Mouse (Mus musculus) liver, embryonic 11.5 days (tissue): Measurements from ENCODE around the gene Larp4. TPM values are rescaled to one million over a fixed set of nuclear protein-coding genes. Genes with fewer than 3 reads are reported as not detected.

Experiments
- ATAC-seq: fragments of 200-750 bp; cut with Nextera tagmentation; replicated peaks from 2 replicates; pipeline ENCODE4 v1.8.0; 2017; ENCODE audit warnings: moderate number of reproducible peaks, mild to moderate bottlenecking, moderate TSS enrichment, moderate library complexity; ENCODE audit not compliant: low FRiP score
- DNase-seq: peaks from one replicate; pipeline ENCODE4 v3.0.0-alpha.2; 2017; ENCODE audit warnings: low spot score
- H3K27ac ChIP-seq: fragments of 300-500 bp; sonication (generic); 2 replicates; pipeline ENCODE4 v1.5.1; 2014; ENCODE audit warnings: mild to moderate bottlenecking, low read depth, low read length, control low read depth
- H3K27me3 ChIP-seq: fragments of 300-500 bp; sonication (generic); replicated peaks from 2 replicates; pipeline ENCODE4 v1.6.1; 2014; ENCODE audit warnings: low read length, mixed read lengths; ENCODE audit not compliant: control insufficient read depth, insufficient read depth
- H3K36me3 ChIP-seq: fragments of 300-500 bp; sonication (generic); 2 replicates; pipeline ENCODE4 v1.6.1; 2014; ENCODE audit warnings: mild to moderate bottlenecking, low read length, moderate library complexity, mixed read lengths; ENCODE audit not compliant: control insufficient read depth, insufficient read depth
- H3K4me1 ChIP-seq: fragments of 300-500 bp; sonication (generic); replicated peaks from 2 replicates; pipeline ENCODE4 v1.6.1; 2014; ENCODE audit warnings: low read length, mixed read lengths; ENCODE audit not compliant: control insufficient read depth, insufficient read depth
- H3K4me2 ChIP-seq: fragments of 300-500 bp; sonication (generic); 2 replicates; pipeline ENCODE4 v1.6.1; 2014; ENCODE audit warnings: mild to moderate bottlenecking, control low read depth, moderate library complexity
- H3K4me3 ChIP-seq: fragments of 300-500 bp; sonication (generic); 2 replicates; pipeline ENCODE4 v1.5.1; 2014; ENCODE audit warnings: low read depth, low read length, control low read depth
- H3K9ac ChIP-seq: fragments of 300-500 bp; sonication (generic); 2 replicates; pipeline ENCODE4 v1.6.1; 2014; ENCODE audit warnings: low read depth, low read length, control low read depth
- H3K9me3 ChIP-seq: fragments of 300-500 bp; sonication (generic); 2 replicates; pipeline ENCODE4 v1.6.1; 2016; ENCODE audit warnings: low read length, inconsistent platforms, mixed read lengths; ENCODE audit not compliant: control insufficient read depth
- WGBS: fragments of 180-500 bp; shearing (Covaris S2); extraction: QIAGEN DNeasy Blood & Tissue Kit; methylation state at CpG from one replicate; pipeline ENCODE4 v1.1.7; 2014; 5-methylcytosine and 5-hydroxymethylcytosine counted together
- polyA plus RNA-seq: library from polyadenylated mRNA; unstranded; fragments of >200 nt; fragmentation: Nextera tagmentation; extraction: Ambion mirVana; gene quantifications from 2 replicates; pipeline ENCODE4 v1.2.1, GENCODE M21; 2014

Larp4 gene
- polyA plus RNA-seq, 1 experiment from 2014 or later, result 52.0 TPM

DNA sequence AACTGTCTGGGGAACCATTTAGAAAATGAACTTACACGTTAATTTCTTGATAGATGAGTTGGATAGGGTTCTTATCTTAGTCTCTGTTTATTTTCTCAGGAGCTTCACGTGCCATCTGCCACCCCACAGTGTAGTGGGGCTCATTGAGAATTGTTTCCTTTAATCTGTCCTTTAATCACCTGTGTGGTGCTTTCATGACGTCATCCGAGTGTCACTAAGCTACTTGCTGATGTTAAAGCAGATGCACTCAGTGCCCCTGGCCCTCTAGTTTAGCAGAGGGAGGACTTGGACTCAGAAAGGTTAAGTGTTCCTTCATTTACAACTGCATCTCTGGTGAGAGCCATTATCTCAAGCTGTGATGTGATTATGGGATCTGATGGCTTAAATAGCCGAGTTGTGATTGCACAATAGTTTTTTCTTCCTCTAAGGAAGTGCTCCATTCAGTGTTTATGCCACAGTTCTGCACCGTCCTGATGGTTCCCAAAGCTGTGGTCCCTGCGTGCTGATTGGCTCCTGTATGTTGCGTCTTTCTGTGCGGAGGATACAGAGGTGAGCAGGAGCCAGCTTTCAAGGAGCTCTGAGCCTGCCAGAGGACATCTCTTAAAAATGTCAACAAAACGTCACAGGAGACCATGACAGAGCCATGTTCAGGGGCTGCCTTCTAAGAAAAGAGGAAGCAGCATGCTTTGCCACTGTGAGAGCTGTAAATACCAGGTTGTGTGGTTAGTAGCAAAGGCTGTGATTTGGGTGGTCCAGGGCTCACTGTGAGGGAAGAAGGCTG lies 71.6 kb downstream of the Larp4 start:
- Histone ChIP-seq H3K4me2 (peak overlapping the region; percentile 99), H3K27me3 (0 out of 2 replicates have a peak, but pooled peaks cover 2% of the 10 kb centered on the region), H3K9me3 (no peaks in the 10 kb centered on the region), H3K36me3 (no peaks in the 10 kb centered on the region), H3K4me1 (peaks cover 27% of the 10 kb centered on the region), H3K9ac (0 out of 2 replicates have a peak overlapping the region, but pooled peaks have one; percentile 12), H3K4me3 (peak overlapping the region; percentile 6; the same call in 1 of the 2 replicates), H3K27ac (no peak overlapping the region)
- no peak for DNase-seq
- ATAC-seq, result no peak
- WGBS, result 34% methylated on average over 10 of the region's 10 CpGs

GRCm38 (mm10) chr15:100042048-100042400 lies 72.2 kb downstream of the Larp4 start:
- peak overlapping the region; percentile 99 for H3K4me2 ChIP-seq
- no peak overlapping the region for H3K9ac ChIP-seq
- WGBS, result 59% methylated on average over 9 of the region's 9 CpGs
- H3K27ac ChIP-seq, result no peak overlapping the region
- no peaks in the 10 kb centered on the region for H3K36me3 ChIP-seq
- no peak overlapping the region for H3K4me3 ChIP-seq
- 0 out of 2 replicates have a peak, but pooled peaks cover 2% of the 10 kb centered on the region for H3K27me3 ChIP-seq
- H3K4me1 ChIP-seq, result peaks cover 27% of the 10 kb centered on the region
- no peak for DNase-seq
- H3K9me3 ChIP-seq, result no peaks in the 10 kb centered on the region
- ATAC-seq, result no peak

- WGBS, result 63% methylated on average over 6 of the region's 6 CpGs
- peaks cover 21% of the 10 kb centered on the region for H3K4me1 ChIP-seq
- ATAC-seq, result no peak
These were observed 75.7 kb downstream of the Larp4 start for GRCm38 (mm10) chr15:100045576-100045975.

GRCm38 (mm10) chr15:100049496-100050087 lies 79.7 kb downstream of the Larp4 start:
- DNase-seq (no peak), ATAC-seq (no peak)
- no peak overlapping the region for H3K4me3 ChIP-seq
- H3K27ac ChIP-seq, result no peak overlapping the region
- no peaks in the 10 kb centered on the region; the same call in 1 of the 2 replicates for H3K36me3 ChIP-seq
- no peak overlapping the region for H3K9ac ChIP-seq
- no peaks in the 10 kb centered on the region for H3K9me3 ChIP-seq
- no peaks in the 10 kb centered on the region for H3K27me3 ChIP-seq
- peaks cover 6% of the 10 kb centered on the region for H3K4me1 ChIP-seq
- WGBS, result 80% methylated on average over 7 of the region's 7 CpGs
- no peak overlapping the region for H3K4me2 ChIP-seq

More at GRCm38 (mm10) chr15:100045576-100045975, 75.7 kb downstream of the Larp4 start:
- H3K27me3 ChIP-seq, result no peaks in the 10 kb centered on the region
- no peak overlapping the region for H3K4me2 ChIP-seq
- H3K9me3 ChIP-seq, result no peaks in the 10 kb centered on the region
- no peak overlapping the region for H3K4me3 ChIP-seq
- DNase-seq, result no peak
- H3K9ac ChIP-seq, result no peak overlapping the region
- H3K36me3 ChIP-seq, result no peaks in the 10 kb centered on the region; the same call in 1 of the 2 replicates
- no peak overlapping the region for H3K27ac ChIP-seq

GRCm38 (mm10) chr15:100050940-100051339 lies 81.1 kb downstream of the Larp4 start:
- H3K4me1 ChIP-seq, result no peaks in the 10 kb centered on the region; the same call in 1 of the 2 replicates
- H3K4me2 ChIP-seq, result no peak overlapping the region
- WGBS, result 81% methylated on average over 7 of the region's 7 CpGs
- H3K27ac ChIP-seq, result no peak overlapping the region
- H3K9ac ChIP-seq, result no peak overlapping the region
- H3K4me3 ChIP-seq, result no peak overlapping the region
- ATAC-seq (no peak), DNase-seq (no peak)
- H3K9me3 ChIP-seq, result no peaks in the 10 kb centered on the region
- no peaks in the 10 kb centered on the region; the same call in 1 of the 2 replicates for H3K36me3 ChIP-seq
- no peaks in the 10 kb centered on the region for H3K27me3 ChIP-seq

DNA sequence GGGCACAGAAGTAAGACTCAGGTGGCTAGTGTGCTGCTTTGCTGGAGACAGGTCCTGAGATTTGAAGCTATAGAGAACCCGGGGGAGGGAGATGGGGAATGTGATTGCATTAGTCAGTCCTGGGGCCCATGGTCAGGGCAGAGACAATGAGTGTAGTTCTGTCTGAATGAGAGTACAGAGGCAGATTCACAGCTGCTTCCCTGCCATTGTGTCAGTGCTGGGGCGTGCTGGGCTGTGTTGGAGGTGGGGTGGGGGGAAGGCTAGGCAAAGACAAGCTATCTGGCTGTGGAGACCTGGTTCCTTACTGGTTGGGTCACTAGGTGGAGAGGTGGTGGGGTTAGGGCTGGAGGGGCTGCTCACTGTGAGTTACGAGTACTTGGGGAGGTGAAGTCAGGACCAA lies 82.9 kb downstream of the Larp4 start:
- no peaks in the 10 kb centered on the region for H3K9me3 ChIP-seq
- H3K4me2 ChIP-seq, result no peak overlapping the region
- H3K27me3 ChIP-seq, result no peaks in the 10 kb centered on the region
- peaks cover 1% of the 10 kb centered on the region for H3K4me1 ChIP-seq
- H3K4me3 ChIP-seq, result no peak overlapping the region
- H3K27ac ChIP-seq, result no peak overlapping the region
- 71% methylated on average over 3 of the region's 3 CpGs for WGBS
- no peak for DNase-seq
- 0 out of 2 replicates have a peak overlapping the region, but pooled peaks have one; percentile 26 for H3K9ac ChIP-seq
- ATAC-seq, result no peak
- H3K36me3 ChIP-seq, result no peaks in the 10 kb centered on the region; the same call in 1 of the 2 replicates

DNA sequence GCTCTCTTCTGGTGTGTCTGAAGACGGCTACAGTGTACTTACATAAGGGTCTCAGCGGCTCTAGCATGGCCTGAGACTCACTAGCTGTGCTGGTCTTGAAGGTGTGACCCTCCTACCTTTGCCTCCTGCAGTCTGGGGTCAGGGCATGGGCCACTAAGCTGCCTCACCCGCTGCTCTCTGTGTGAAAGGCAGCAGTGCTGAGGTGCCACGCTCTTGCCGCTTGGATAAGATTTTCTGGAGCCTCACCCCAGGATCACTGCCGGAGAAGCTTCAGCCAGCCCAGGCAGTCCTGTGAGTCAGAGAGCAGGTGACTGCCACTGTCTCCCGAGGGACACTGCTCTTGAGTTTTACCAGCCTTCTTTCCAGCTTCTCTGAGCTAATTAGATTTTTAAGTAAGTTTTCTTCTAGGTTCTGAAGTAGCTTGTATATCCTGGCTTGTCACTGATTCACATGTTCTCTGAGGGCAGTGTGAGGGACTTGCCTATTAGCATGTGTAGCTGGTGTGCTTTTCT lies 86.6 kb downstream of the Larp4 start:
- H3K9me3 ChIP-seq, result no peaks in the 10 kb centered on the region
- H3K27ac ChIP-seq, result no peak overlapping the region
- H3K27me3 ChIP-seq, result no peaks in the 10 kb centered on the region
- no peak for DNase-seq
- H3K4me3 ChIP-seq, result no peak overlapping the region
- ATAC-seq, result no peak
- peaks cover 15% of the 10 kb centered on the region for H3K4me1 ChIP-seq
- no peaks in the 10 kb centered on the region for H3K36me3 ChIP-seq
- 84% methylated on average over 7 of the region's 7 CpGs for WGBS
- H3K9ac ChIP-seq, result no peak overlapping the region
- no peak overlapping the region for H3K4me2 ChIP-seq

DNA sequence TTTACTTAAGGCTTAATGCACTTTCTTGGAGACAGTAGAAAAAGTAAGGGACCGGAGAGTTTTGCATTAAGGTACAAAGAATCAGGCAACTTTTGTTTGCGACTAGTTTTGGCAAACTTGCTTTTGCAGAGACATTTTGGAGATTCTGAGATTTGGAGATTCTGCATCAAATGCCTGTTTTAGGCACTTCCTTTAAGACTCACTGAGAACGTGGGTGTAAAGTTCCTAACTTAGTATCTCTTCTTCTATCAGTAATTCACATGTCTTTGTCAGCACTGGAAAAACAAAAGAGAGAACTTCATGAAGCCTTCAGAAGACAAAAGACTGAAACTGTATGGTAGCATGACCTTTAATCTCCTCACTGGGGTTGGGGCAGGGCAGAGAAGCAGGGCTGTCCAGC lies 87.8 kb downstream of the Larp4 start:
- H3K36me3 ChIP-seq, result no peaks in the 10 kb centered on the region
- 71% methylated on average over 3 of the region's 3 CpGs for WGBS
- H3K4me3 ChIP-seq, result no peak overlapping the region
- 0 out of 2 replicates have a peak overlapping the region, but pooled peaks have one; percentile 3 for H3K4me2 ChIP-seq
- peaks cover 15% of the 10 kb centered on the region for H3K4me1 ChIP-seq
- no peaks in the 10 kb centered on the region for H3K9me3 ChIP-seq
- H3K9ac ChIP-seq, result no peak overlapping the region
- no peaks in the 10 kb centered on the region for H3K27me3 ChIP-seq
- H3K27ac ChIP-seq, result no peak overlapping the region
- DNase-seq (no peak), ATAC-seq (no peak; the same call in 1 of the 2 replicates)
